Mouse (Mus musculus) colon, adult 2 months (tissue): ENCODE measurements around the gene Dnajb11. TPM values are rescaled to one million over a fixed set of nuclear protein-coding genes. Genes with fewer than 3 reads are reported as not detected.

Experiments
- polyA plus RNA-seq: library from polyadenylated mRNA; depleted of rRNA; stranded (reverse); fragments of >200 nt; gene quantifications from 2 replicates; pipeline ENCODE4 v1.2.3, GENCODE M21; 2012; rRNA removed

The Dnajb11 gene
- polyA plus RNA-seq: 32.6 and 42.5 TPM in 2 replicates

DNA sequence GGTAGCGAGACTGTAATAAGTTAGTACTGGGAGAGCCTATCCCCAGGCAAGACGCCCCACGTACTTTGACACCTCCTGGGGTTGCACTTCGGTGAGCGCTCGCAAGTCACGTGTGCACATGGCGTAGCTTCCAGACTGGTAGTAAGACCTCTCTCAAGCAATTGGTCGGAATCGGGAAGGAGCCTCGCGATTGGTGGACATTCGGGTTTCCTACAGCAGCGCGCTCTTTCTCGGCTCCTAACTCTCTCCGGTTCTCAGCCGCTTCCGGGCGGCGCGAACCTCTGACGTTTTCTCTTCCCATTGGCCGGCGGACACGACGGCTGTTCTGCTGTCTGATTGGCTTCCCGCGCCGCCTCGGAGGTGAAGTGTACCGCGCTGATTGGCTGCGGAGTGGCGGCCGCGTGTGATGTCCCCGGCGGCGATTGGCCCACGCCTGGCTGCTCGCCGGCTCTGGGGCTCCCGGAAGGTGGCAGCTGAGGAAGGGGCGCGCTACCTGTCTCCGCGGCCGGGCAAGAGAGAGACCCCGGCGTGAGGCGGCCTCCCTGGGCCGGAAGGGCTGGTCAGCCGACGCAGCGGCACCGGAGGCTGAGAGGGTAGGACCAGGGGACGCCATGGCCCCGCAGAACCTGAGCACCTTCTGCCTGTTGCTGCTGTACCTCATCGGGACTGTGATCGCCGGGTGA, at the start of gene Dnajb11, which contains the start of gene Tbccd1:
Dnajb11 (plus strand) TSS at position 415 of the 683 bp plus-strand sequence.
Tbccd1 (minus strand) TSS at position 239 of the 683 bp plus-strand sequence.

DNA sequence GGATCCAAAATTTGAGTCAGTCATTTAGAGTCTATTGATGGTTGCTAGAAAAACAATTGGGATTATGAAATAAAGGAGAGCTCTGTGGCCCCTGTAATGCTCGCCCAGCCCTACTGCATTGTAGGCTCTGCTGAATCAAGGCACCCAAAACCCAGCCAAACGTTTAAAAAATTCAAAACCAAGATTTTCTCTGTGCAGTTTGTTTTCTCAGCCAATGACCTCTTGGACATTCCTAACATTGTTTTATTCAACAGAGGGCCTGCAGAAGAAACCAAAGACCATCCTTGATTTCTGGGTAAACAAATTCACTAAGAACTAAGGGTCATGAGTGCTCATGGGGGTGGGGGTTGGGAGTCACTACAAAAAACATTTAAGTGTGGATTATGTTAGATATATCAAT, 46.2 kb upstream of the Dnajb11 start, which contains the start of gene Crygs:
Crygs (minus strand) TSS at position 101 of the 400 bp plus-strand sequence.

DNA sequence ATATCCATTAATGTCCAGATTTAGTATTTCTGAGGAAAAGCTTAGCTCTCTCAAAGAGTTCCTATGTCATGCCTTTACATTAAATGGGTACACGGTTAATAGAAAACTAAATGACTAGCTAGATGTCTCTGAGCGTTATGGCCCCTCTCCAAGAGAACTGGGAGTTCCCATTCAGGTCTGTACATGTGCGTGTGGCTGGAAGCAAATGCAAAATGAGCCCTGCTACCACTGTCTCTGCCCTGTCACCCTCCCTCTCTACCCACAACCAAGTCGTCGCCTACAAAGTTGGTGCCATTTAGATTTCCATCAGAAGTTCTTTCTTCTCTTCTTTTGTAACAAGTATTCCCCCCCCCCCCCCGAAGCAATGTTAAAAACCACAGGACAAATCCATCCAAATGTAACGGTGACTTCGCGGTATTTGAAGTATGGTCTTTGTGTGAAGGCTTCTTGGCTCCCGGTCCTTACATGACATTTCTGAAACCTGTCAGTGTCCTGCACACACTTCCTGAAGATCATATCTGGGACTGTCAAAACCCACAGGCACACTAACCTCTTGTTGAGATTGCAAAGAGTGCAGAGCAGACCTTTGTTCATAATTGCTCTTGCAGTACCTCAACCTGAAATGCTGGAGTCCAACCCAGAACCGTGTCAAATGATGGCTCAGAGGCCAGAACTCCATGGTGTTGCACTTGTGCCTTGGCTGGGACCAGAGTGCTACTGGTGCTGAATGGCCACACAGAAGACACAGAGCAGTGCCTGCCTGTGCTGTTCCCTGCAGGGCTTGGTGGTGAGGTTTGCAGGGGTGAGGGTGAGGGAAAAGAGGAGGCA, 33.3 kb downstream of the Dnajb11 start, which contains the start of gene Ahsg:
Ahsg (plus strand) TSS at position 595 of the 828 bp plus-strand sequence.

DNA sequence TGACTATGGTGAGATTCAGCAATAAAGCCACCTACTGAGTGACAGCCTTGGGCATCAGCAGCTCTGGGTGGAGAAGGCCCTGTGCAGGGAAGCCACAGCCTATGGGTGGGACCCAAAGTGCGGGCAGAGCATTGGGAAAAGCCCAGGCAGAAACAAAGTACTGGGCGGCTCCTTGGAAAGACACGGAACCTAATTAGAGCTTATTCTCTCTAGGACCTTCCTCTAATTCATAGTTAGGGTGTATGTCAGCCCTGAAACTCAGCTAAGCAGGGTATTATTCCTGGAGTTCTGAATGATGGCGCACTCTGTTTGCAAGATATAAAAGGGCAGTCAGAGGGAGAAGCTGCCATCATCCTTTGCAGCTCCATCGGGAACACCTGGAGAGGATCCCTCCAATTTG, 60.4 kb downstream of the Dnajb11 start, which contains the start of gene Fetub:
Fetub (plus strand) TSS at position 301 of the 400 bp plus-strand sequence.

Other genes with a start within 250 kb of the Dnajb11 start
- gene Dgkg, start 200.6 kb upstream of the Dnajb11 start, polyA plus RNA-seq: 1.0 and 1.3 TPM in 2 replicates
- not detected in 2 replicates for gene Crygs, start 46.3 kb upstream of the Dnajb11 start, polyA plus RNA-seq
- gene Tbccd1, start 176 bp upstream of the Dnajb11 start, polyA plus RNA-seq: 14.4 and 17.1 TPM in 2 replicates
- 0.78 and 0.84 TPM in 2 replicates for gene Ahsg, start 33.4 kb downstream of the Dnajb11 start, polyA plus RNA-seq
- 0.12 and 0.27 TPM in 2 replicates for gene Fetub, start 60.5 kb downstream of the Dnajb11 start, polyA plus RNA-seq
- 0.58 and 0.90 TPM in 2 replicates for gene Hrg, start 93.2 kb downstream of the Dnajb11 start, polyA plus RNA-seq
- not detected in 2 replicates for gene Kng2, start 171.6 kb downstream of the Dnajb11 start, polyA plus RNA-seq
- not detected in 2 replicates for gene Kng1, start 200.0 kb downstream of the Dnajb11 start, polyA plus RNA-seq
- 46.9 and 50.8 TPM in 2 replicates for gene Eif4a2, start 249.6 kb downstream of the Dnajb11 start, polyA plus RNA-seq